Mouse (Mus musculus): ENCODE data around the gene Olfr412.

GRCm38 (mm10) chr11:74409757-74410174 lies 47.9 kb downstream of the Olfr412 start:
- no peak for TF ChIP-seq CTCF (IDR thresholded peaks at IDR 0.05; ENCODE audit: low read depth, low read length)
- TF ChIP-seq POLR2A (IDR thresholded peaks at IDR 0.05; ENCODE audit: insufficient read depth, low read length) = no peak
- TF ChIP-seq EP300 (IDR thresholded peaks at IDR 0.05; ENCODE audit: insufficient read depth, low read depth, low read length) = no peak

Data from ES-Bruce4 (cell line).